Mouse (Mus musculus): ENCODE measurements around the gene Crnkl1.

Gene Crnkl1

DNA sequence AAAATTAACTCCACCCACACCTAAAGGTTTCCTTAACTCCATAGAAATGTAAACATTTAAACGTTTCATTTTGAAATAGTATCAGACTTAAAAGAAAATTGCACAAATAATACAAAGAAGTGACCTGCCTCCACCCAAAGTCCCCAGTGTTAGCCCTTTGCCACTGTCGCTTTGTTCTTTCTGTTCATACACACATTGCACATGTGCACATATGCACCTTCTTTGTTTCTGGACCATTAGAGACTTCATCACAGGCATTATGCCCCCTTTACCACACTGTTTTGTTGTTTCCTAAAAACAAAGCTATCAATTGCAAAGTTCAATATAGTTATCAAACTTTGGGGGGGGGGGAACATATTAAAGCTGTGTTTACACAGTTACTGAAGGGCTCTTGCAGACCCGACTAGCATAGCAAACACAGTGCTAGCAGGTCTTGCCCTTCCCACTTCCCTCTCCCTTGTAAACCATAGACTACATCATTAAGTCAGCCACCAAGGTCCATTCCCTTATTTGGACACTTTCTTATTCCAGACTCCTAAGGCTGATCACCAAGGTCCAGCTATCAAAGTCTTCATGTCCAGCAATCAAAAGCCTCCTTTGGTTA lies 59.8 kb downstream of the Crnkl1 start:
- no peak for DNase-seq (ENCODE audit: low spot score in 2 of 2)

DNA sequence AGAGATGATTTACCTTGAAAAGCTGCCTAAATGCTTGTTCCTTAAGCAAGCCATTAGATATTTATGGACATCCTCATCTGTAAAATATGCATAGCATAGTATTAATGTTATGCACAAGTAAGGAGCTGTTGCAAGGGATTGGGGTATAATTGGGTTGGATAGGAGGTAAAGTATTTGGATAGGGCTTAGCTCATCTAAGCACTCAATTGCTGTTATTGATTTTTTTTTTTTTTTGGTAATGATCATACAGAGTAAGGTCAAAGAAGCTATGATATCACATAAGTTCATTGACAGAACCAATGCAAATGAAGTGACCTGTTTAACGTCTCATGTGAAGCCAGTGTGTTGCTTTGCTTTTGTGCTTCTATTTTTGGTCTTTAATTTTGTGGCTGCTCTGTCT lies 60.9 kb downstream of the Crnkl1 start:
- DNase-seq (ENCODE audit: low spot score in 2 of 2) = no peak

DNA sequence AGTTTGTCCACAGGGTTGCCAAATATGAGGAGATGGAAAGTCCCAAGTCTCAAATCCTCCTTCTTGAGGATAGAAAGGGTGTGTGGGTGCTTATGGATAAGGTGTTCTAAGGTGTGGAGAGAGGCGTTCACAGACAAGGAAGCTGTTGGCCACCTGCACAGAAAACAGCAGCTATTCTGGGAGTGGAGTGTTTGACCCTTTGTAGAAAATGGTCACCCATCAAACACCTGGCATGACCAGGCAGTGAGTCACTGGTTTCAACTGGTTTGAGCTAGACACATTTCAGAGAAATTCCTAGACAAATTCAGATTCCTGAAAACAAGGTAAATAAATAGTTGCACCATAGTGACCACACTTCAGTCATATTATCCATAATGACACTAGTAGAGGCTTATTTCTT lies 62.7 kb downstream of the Crnkl1 start:
- DNase-seq (ENCODE audit: low spot score in 2 of 2) = no peak

DNA sequence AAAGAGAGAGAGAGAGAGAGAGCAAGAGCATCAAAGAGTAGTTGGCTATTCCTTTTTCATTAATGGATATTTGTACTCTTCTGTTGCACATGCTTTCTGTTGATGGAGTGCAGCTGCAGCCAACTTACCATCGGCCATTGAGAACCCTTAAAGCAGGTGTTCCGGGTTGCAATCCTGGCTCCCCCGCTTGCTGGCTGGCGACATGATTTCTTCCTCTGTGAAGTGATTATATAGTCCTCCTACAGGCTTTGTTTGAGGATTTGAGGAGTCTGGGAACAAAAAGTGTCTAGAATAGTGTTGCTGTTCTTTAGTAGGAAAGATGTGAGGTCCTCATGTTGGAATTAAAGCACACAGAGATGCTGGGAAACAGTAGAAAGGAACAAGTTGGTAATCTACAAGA lies 63.5 kb downstream of the Crnkl1 start:
- no peak for DNase-seq (ENCODE audit: low spot score in 2 of 2)

Data from right cerebral cortex, adult 2 months (tissue).